Mouse (Mus musculus) forebrain, embryonic 15.5 days (tissue): ENCODE results near the gene C130079G13Rik. TPM values are rescaled to one million over a fixed set of nuclear protein-coding genes. Genes with fewer than 3 reads are reported as not detected.
"Not testable (repeated sequence)": the region's sequence is repeated elsewhere in the genome, so short reads cannot be mapped to it uniquely, and the experiment has no call there.

Source experiments
- ATAC-seq: fragments of 200-750 bp; cut with Nextera tagmentation; replicated peaks from 2 replicates; pipeline ENCODE4 v1.8.0; 2017; ENCODE audit warnings: mild to moderate bottlenecking, moderate TSS enrichment, moderate library complexity
- H3K27ac ChIP-seq: fragments of 300-500 bp; sonication (generic); replicated peaks from 2 replicates; pipeline ENCODE4 v1.5.1; 2015; ENCODE audit warnings: mild to moderate bottlenecking, inconsistent platforms
- H3K27me3 ChIP-seq: fragments of 300-500 bp; sonication (generic); 2 replicates; pipeline ENCODE4 v1.6.1; 2015; ENCODE audit warnings: inconsistent platforms
- H3K36me3 ChIP-seq: fragments of 300-500 bp; sonication (generic); 2 replicates; pipeline ENCODE4 v1.6.1; 2015; ENCODE audit warnings: mild to moderate bottlenecking, inconsistent platforms
- H3K4me1 ChIP-seq: fragments of 300-500 bp; sonication (generic); 2 replicates; pipeline ENCODE4 v1.6.1; 2015; ENCODE audit warnings: inconsistent platforms
- H3K4me2 ChIP-seq: fragments of 300-500 bp; sonication (generic); replicated peaks from 2 replicates; pipeline ENCODE4 v1.6.1; 2015; ENCODE audit warnings: mild to moderate bottlenecking, inconsistent platforms
- H3K4me3 ChIP-seq: fragments of 300-500 bp; sonication (generic); 2 replicates; pipeline ENCODE4 v1.5.1; 2015; ENCODE audit warnings: mild to moderate bottlenecking, inconsistent platforms
- H3K9ac ChIP-seq: fragments of 300-500 bp; sonication (generic); replicated peaks from 2 replicates; pipeline ENCODE4 v1.6.1; 2015; ENCODE audit warnings: mild to moderate bottlenecking, inconsistent platforms
- H3K9me3 ChIP-seq: fragments of 300-500 bp; sonication (generic); 2 replicates; pipeline ENCODE4 v1.6.1; 2016; ENCODE audit warnings: inconsistent platforms
- WGBS: fragments of 180-500 bp; shearing (Covaris S2); methylation state at CpG from one replicate; pipeline ENCODE4 v1.1.7; 2015; ENCODE audit warnings: mixed read lengths; 5-methylcytosine and 5-hydroxymethylcytosine counted together
- polyA plus RNA-seq: library from polyadenylated mRNA; unstranded; fragments of >200 nt; fragmentation: Nextera tagmentation; extraction: Ambion mirVana; gene quantifications from 2 replicates; pipeline ENCODE4 v1.2.1, GENCODE M21; 2015

Gene C130079G13Rik
- polyA plus RNA-seq: not detected in 2 replicates

DNA sequence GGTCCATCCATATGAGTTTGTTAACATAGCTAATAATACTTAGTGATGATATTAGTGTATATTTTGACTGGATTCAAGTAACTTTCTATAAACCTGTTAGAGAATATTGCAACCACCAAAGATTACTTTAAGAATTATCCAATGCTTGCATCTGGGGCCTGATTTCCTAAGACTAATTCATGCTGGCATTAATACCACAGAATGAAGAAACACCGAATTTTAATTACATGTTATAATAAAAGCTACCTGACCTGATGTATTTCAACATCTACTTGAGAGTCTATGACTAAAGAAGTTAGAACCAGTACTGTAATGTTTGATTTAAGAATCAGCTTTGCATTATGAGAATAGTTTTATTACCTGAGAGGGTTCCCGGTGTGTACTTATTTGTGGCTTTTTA is at the start of gene C130079G13Rik:
C130079G13Rik (plus strand) TSS at position 301 of the 400 bp plus-strand sequence.
- Histone ChIP-seq H3K36me3 (no peaks in the 10 kb centered on the region), H3K9ac (no peak within 1 kb of the TSS), H3K4me1 (no peaks in the 10 kb centered on the region), H3K27me3 (no peaks in the 10 kb centered on the region), H3K4me3 (no peak within 1 kb of the TSS), H3K9me3 (no peaks in the 10 kb centered on the region), H3K27ac (no peak within 1 kb of the TSS), H3K4me2 (no peak within 1 kb of the TSS)
- ATAC-seq: no peak
- WGBS: 92% methylated on average over 2 of the region's 2 CpGs

- not testable (repeated sequence) for H3K4me2 ChIP-seq, H3K36me3 ChIP-seq, H3K9ac ChIP-seq, H3K27ac ChIP-seq, H3K4me3 ChIP-seq, ATAC-seq, H3K27me3 ChIP-seq, H3K9me3 ChIP-seq, H3K4me1 ChIP-seq
- WGBS: 9% methylated on average over 1 of the region's 1 CpGs
Measured at GRCm38 (mm10) chr3:59877601-59878000, 47.4 kb upstream of the C130079G13Rik start.

DNA sequence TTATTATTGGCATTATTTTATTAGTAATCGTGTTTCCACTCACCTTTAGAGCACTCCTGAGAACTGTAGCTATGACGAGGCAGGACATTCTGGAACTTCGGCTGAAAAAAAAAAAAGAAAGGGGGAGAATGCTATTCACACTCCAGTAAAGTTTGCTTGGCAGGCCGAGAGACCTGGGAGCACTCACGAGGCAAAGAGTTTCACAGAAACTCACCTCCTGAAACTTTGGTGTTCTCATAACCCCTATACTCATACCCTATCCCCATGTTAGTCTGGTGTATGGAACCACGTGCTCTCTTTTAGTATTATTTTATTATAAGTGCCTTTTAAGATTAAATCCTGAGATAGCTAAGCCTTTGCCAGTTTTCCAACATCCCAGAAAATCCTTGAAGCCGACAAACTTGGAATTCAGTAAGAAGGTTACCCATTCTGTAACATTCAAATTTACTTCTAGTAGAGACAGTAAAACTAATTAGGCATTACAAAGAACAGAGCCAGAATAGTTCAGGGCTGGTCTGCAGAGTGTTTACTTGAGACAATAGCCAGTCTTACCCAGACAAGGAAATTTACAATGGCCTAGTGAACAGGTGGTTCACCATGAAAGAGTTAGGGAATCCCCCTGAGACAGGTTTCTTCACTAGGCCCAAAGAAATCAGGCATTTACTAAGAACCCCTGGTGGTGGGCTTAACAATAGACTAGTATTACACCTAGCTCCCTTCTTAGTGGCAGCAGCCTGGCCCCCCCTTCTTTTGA is 45.0 kb upstream of the C130079G13Rik start:
- WGBS: 69% methylated on average over 7 of the region's 7 CpGs
- H3K4me3 ChIP-seq, ATAC-seq, H3K27ac ChIP-seq, H3K9me3 ChIP-seq, H3K4me1 ChIP-seq, H3K9ac ChIP-seq, H3K36me3 ChIP-seq, H3K27me3 ChIP-seq, H3K4me2 ChIP-seq: not testable (repeated sequence)

DNA sequence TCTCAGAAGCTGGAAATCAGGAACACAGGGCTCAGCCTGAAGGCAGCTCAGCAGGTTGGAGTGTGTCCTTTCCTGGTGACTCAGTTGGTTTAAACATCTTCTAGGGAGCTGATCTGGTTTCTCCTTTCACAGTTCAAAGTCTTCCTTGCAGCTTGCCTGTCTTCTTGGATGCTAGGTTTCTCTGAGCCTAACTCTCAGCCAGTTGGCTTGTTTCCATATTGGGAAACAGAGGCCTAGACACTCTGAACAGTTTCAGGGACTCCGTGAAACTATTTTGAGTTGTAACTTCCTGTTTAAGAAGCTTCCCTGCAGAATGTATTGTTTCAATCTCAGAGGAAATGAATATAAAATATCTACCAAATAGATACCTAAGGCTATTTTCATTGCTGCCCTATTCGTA is 31.7 kb upstream of the C130079G13Rik start:
- no peaks in the 10 kb centered on the region for H3K27me3 ChIP-seq
- no peak overlapping the region for H3K4me3 ChIP-seq
- ATAC-seq: no peak
- no peak overlapping the region for H3K27ac ChIP-seq
- H3K4me2 ChIP-seq: no peak overlapping the region
- no peak overlapping the region for H3K9ac ChIP-seq
- no peaks in the 10 kb centered on the region for H3K4me1 ChIP-seq
- H3K9me3 ChIP-seq: no peaks in the 10 kb centered on the region
- 86% methylated on average over 2 of the region's 2 CpGs for WGBS
- H3K36me3 ChIP-seq: no peaks in the 10 kb centered on the region

DNA sequence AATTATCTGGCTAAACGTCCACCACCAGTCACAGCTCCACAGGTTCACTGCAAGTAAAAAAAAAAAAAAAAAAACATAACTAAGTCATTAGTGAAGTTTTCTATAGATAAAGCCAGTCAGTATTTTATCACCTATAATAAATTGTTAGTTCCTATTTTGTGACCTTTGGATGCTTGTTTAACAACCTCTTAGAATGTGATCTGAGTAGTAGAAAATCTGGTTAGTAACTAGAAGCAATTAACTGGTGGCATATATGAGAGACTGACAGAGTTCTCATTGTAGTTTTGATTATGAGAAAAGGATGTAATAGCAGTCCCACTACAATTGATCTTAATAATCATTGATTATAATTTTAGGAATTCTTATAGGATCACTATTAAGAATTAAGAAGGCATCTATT is 9.6 kb downstream of the C130079G13Rik start:
- Histone ChIP-seq H3K4me1 (no peaks in the 10 kb centered on the region), H3K9me3 (no peaks in the 10 kb centered on the region), H3K27me3 (no peaks in the 10 kb centered on the region), H3K36me3 (no peaks in the 10 kb centered on the region), H3K4me3 (no peak overlapping the region), H3K9ac (no peak overlapping the region), H3K4me2 (no peak overlapping the region), H3K27ac (no peak overlapping the region)
- WGBS: 75% methylated on average over 1 of the region's 1 CpGs
- no peak for ATAC-seq

- H3K27ac ChIP-seq: no peak overlapping the region
- no peak overlapping the region for H3K4me3 ChIP-seq
- no peak overlapping the region for H3K9ac ChIP-seq
- no peaks in the 10 kb centered on the region for H3K36me3 ChIP-seq
- H3K4me1 ChIP-seq: no peaks in the 10 kb centered on the region
- WGBS: 93% methylated on average over 10 of the region's 10 CpGs
- no peak for ATAC-seq
- no peak overlapping the region for H3K4me2 ChIP-seq
- no peaks in the 10 kb centered on the region for H3K9me3 ChIP-seq
- no peaks in the 10 kb centered on the region for H3K27me3 ChIP-seq
Measured at GRCm38 (mm10) chr3:59947294-59947950, 22.4 kb downstream of the C130079G13Rik start.

GRCm38 (mm10) chr3:59970891-59971290 is 45.9 kb downstream of the C130079G13Rik start:
- H3K9ac ChIP-seq: no peak overlapping the region
- 83% methylated on average over 5 of the region's 5 CpGs for WGBS
- ATAC-seq: no peak
- H3K27me3 ChIP-seq: no peaks in the 10 kb centered on the region
- no peaks in the 10 kb centered on the region for H3K9me3 ChIP-seq
- H3K4me2 ChIP-seq: no peak overlapping the region
- H3K4me1 ChIP-seq: no peaks in the 10 kb centered on the region
- no peak overlapping the region for H3K4me3 ChIP-seq
- no peak overlapping the region for H3K27ac ChIP-seq
- no peaks in the 10 kb centered on the region for H3K36me3 ChIP-seq

GRCm38 (mm10) chr3:59974591-59974990 is 49.6 kb downstream of the C130079G13Rik start:
- Histone ChIP-seq H3K9me3 (no peaks in the 10 kb centered on the region), H3K27ac (no peak overlapping the region), H3K36me3 (no peaks in the 10 kb centered on the region), H3K27me3 (no peaks in the 10 kb centered on the region), H3K4me3 (no peak overlapping the region), H3K9ac (no peak overlapping the region), H3K4me2 (no peak overlapping the region), H3K4me1 (no peaks in the 10 kb centered on the region)
- ATAC-seq: no peak

Other genes starting within 250 kb of the C130079G13Rik start
- not detected in 2 replicates for gene Gm5538, start 195.4 kb upstream of the C130079G13Rik start, polyA plus RNA-seq
- not detected in 2 replicates for gene Gm8298, start 64.2 kb upstream of the C130079G13Rik start, polyA plus RNA-seq
- gene Aadacl2, start 81.5 kb downstream of the C130079G13Rik start, polyA plus RNA-seq: not detected in 2 replicates
- 0.23 TPM in 1 of 2 replicates, not detected in the other for gene Aadac, start 100.5 kb downstream of the C130079G13Rik start, polyA plus RNA-seq
- gene Sucnr1, start 156.7 kb downstream of the C130079G13Rik start, polyA plus RNA-seq: not detected in 2 replicates